Mouse (Mus musculus) bone marrow macrophage, adult 2 months (primary cell): Measurements from ENCODE around the gene Fam151a.

Source experiments
- CTCF ChIP-seq: IDR thresholded peaks from 2 replicates; pipeline ENCODE4 v1.5.1; 2012; ENCODE audit warnings: low read depth, mild to moderate bottlenecking, low read length, moderate library complexity
- POLR2A ChIP-seq: IDR thresholded peaks from 2 replicates; pipeline ENCODE4 v1.6.1; 2012; ENCODE audit warnings: mild to moderate bottlenecking, low read depth, low read length, borderline replicate concordance

DNA sequence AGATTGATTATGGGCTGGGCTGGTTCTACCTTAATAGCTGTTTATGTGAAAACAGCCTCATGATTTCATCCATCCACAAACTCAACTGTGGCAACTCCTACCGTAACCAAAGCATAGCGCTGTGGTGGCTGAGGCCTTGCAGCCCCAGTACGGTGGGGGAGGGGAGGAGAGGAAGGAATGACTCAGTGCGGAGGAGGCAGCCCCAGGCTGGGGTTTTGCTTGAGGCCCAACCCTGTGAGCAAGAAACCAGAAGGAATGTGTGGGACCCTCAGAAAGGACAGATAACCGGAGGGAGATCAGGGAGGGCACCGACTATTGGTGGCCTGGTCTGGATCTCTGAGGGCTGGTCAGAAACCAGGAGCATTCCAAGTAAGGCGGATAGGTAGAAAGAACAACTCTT is 54.1 kb downstream of the Fam151a start:
- TF ChIP-seq POLR2A (no peak), CTCF (no peak)
